Mouse (Mus musculus) lung, postnatal 0 days (tissue): Measurements from ENCODE around the gene Cyp2a4.
"Not testable (repeated sequence)": the region's sequence is repeated elsewhere in the genome, so short reads cannot be mapped to it uniquely, and the experiment has no call there.

ENCODE experiments used
- CTCF ChIP-seq: IDR thresholded peaks from 2 replicates; pipeline ENCODE4 v1.5.1; 2016; ENCODE audit warnings: antibody characterized with exemption, mild to moderate bottlenecking
- EP300 ChIP-seq: IDR thresholded peaks from 2 replicates; pipeline ENCODE4 v1.6.1; 2016; ENCODE audit warnings: antibody characterized with exemption, mild to moderate bottlenecking, control low read depth

GRCm38 (mm10) chr7:26352258-26352657 lies 45.3 kb downstream of the Cyp2a4 start:
- not testable (repeated sequence) for TF ChIP-seq CTCF, EP300
